Mouse (Mus musculus): ENCODE data around the gene Ros1. TPM values are rescaled to one million over a fixed set of nuclear protein-coding genes. Genes with fewer than 3 reads are reported as not detected.

Gene Ros1
- polyA plus RNA-seq (2015; fragmentation: Nextera tagmentation; extraction: Ambion mirVana): 0.04 and 0.08 TPM in 2 replicates

DNA sequence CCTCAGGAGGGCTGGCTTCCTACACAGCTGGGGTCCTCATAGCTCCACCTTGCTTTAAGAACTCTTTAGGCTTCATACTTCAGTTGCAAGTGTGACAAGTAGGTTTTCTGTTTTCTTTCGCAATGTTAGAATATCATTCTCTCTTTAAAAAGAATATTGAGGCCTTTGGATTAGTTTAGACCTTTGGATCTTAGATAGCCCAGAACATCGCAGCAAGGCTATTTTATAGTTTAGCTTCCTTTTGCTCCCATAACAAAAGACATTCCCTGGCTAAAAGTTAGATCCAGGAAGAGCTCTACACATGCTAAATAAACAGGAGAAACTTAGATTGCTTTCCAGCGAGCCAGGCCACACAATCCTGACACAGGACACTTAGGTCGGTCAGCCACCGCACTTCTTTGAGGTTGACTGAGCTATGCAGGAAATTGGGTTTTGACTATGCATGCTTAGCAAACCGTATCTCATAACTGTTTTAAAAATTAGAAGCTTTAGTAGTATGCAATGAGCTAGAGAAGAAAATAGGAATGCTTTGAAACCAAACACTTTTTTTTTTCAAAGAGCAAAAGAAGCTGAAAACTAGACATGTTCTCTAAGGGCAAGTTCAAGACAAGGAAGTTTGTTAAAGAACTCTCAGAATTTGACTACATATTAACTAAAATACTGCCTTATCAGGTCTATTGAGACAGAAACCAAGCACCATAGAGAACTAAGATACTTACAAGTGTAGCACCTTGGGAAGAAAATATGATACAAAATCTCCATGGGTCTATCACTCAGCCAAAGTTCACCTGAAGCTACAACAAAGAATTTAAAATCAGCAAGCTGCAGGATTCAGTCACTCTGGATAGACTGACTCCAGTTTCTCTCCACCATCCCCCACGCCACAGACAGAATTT is at the start of gene Ros1:
Ros1 (minus strand) TSS at position 288 of the 896 bp plus-strand sequence.

DNA sequence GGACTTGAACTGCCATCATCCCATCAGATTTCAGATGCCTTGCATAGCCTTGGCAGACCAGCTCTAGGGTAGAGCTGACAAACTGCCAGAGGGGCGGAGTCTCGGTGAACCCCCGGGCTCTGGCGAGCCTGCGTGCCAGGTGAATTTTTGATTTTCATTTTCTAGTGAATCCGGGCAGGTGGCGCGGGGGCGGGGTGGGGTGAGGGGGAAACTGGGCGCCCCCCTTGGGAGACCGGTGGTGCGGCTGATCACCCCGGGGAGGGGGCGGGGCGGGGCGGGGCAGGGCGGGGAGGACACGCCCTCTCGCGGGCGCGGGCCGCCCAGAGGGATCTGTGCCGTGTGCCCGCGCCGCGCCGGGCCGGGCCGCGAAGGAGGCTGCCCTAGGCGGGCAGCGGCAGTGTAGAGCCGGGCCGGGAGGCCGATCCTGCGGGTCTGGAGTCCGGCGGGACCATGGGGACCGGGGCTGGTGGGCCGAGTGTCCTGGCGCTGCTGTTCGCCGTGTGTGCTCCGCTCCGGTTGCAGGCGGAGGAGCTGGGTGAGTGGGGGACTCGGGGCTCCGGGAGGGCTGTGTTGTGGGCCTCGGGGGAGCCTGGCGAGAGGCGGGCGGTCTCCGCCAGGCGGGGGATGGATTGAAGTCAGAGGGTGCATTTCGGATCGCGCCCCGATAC is 38.4 kb upstream of the Ros1 start, which contains the start of gene Dcbld1:
Dcbld1 (plus strand) TSS at position 319 of the 668 bp plus-strand sequence.

DNA sequence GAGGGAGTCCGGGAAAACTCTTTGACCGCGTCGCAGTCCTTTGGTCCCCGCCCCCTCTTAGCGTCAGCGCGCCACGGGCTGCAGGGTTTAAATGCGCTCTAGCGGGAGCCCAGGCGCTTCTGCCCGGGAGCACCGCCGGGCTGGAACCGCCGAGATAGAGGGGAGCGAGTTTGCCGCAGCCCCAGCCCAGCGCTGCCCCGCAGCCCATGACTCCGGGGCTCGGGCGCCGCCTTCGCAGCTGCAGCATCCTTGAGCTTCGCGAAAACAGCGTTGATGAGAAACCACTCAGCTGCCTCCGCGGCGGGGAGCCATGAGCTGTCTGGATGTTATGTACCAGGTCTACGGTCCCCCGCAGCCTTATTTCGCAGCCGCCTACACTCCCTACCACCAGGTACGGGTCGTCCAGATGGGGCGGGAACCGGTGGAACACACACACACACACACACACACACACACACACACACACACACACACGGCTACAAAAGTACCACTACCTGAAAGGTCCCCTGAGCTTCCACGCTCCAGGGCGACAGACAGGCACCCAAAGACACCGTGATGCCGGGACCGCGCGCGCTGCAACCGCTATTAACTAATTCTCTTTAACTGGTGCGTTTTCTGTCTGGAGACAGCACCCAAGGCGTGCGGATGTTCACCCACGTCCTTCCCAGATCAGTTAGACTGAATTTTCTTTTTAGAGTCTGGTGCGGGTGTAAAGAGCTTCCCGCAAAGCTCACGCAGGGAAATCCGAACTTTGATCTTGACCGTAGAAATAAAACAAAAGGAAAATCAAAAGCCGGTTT is 172.4 kb downstream of the Ros1 start, which contains the start of gene Vgll2:
Vgll2 (plus strand) TSS at position 90 of the 800 bp plus-strand sequence.

Small RNA genes lying within 50 kb of the gene (microRNA-seq; reads per million reads assigned to microRNA genes)
- gene Gm24084: 0 reads per million in 2 experiments

Other genes starting within 250 kb of the Ros1 start
- gene Vgll2, start 172.7 kb downstream of the Ros1 start, polyA plus RNA-seq (2015; fragmentation: Nextera tagmentation; extraction: Ambion mirVana): 97.6 and 102 TPM in 2 replicates
- 3.1 and 4.6 TPM in 2 replicates for gene Dcbld1, start 38.4 kb upstream of the Ros1 start, polyA plus RNA-seq (2015; fragmentation: Nextera tagmentation; extraction: Ambion mirVana)
- gene Gm26741, start 163.5 kb upstream of the Ros1 start, polyA plus RNA-seq (2015; fragmentation: Nextera tagmentation; extraction: Ambion mirVana): not detected in 2 replicates
- 9.5 and 9.6 TPM in 2 replicates for gene Gopc, start 186.9 kb upstream of the Ros1 start, polyA plus RNA-seq (2015; fragmentation: Nextera tagmentation; extraction: Ambion mirVana)
- 0.07 and 0.18 TPM in 2 replicates for gene Nepn, start 193.7 kb upstream of the Ros1 start, polyA plus RNA-seq (2015; fragmentation: Nextera tagmentation; extraction: Ambion mirVana)
- 8.1 and 10.7 TPM in 2 replicates for gene Nus1, start 222.3 kb upstream of the Ros1 start, polyA plus RNA-seq (2015; fragmentation: Nextera tagmentation; extraction: Ambion mirVana)

Measured in skeletal muscle tissue, postnatal 0 days (tissue).